Mouse (Mus musculus): Measurements from ENCODE around the gene Slc4a10.
A peak's percentile ranks its signal among the peaks of the same experiment; 100 is the strongest.

Slc4a10 gene

GRCm38 (mm10) chr2:62278779-62279178, 232.5 kb downstream of the Slc4a10 start:
- DNase-seq (ENCODE audit: low read depth, low spot score) = no peak

GRCm38 (mm10) chr2:62279777-62280176, 233.5 kb downstream of the Slc4a10 start:
- DNase-seq (ENCODE audit: low read depth, low spot score) = peak; percentile 26

GRCm38 (mm10) chr2:62285026-62285425, 238.8 kb downstream of the Slc4a10 start:
- no peak for DNase-seq (ENCODE audit: low read depth, low spot score)

GRCm38 (mm10) chr2:62285847-62286246, 239.6 kb downstream of the Slc4a10 start:
- no peak for DNase-seq (ENCODE audit: low read depth, low spot score)

- no peak for DNase-seq (ENCODE audit: low read depth, low spot score)
Observed at GRCm38 (mm10) chr2:62287532-62287931, 241.3 kb downstream of the Slc4a10 start.

- no peak for DNase-seq (ENCODE audit: low read depth, low spot score)
Observed at GRCm38 (mm10) chr2:62293846-62294245, 247.6 kb downstream of the Slc4a10 start.

- no peak for DNase-seq (ENCODE audit: low read depth, low spot score)
Observed at GRCm38 (mm10) chr2:62301716-62302115, 255.5 kb downstream of the Slc4a10 start.

GRCm38 (mm10) chr2:62306978-62307377, 260.7 kb downstream of the Slc4a10 start:
- no peak for DNase-seq (ENCODE audit: low read depth, low spot score)

GRCm38 (mm10) chr2:62307477-62307876, 261.2 kb downstream of the Slc4a10 start:
- DNase-seq (ENCODE audit: low read depth, low spot score) = no peak

- DNase-seq (ENCODE audit: low read depth, low spot score) = no peak
Observed at GRCm38 (mm10) chr2:62316930-62317329, 270.7 kb downstream of the Slc4a10 start.

GRCm38 (mm10) chr2:62319489-62319888, 273.2 kb downstream of the Slc4a10 start:
- no peak for DNase-seq (ENCODE audit: low read depth, low spot score)

- DNase-seq (ENCODE audit: low read depth, low spot score) = no peak
Observed at GRCm38 (mm10) chr2:62323078-62323637, 276.9 kb downstream of the Slc4a10 start.

GRCm38 (mm10) chr2:62325388-62325787, 279.1 kb downstream of the Slc4a10 start:
- DNase-seq (ENCODE audit: low read depth, low spot score) = no peak

GRCm38 (mm10) chr2:62331913-62332312, 285.7 kb downstream of the Slc4a10 start:
- DNase-seq (ENCODE audit: low read depth, low spot score) = no peak

GRCm38 (mm10) chr2:62332465-62332864, 286.2 kb downstream of the Slc4a10 start:
- DNase-seq (ENCODE audit: low read depth, low spot score) = no peak

- DNase-seq (ENCODE audit: low read depth, low spot score) = no peak
Observed at GRCm38 (mm10) chr2:62334397-62335243, 288.4 kb downstream of the Slc4a10 start.

- no peak for DNase-seq (ENCODE audit: low read depth, low spot score)
Observed at GRCm38 (mm10) chr2:62337086-62337485, 290.8 kb downstream of the Slc4a10 start.

GRCm38 (mm10) chr2:62339222-62339944, 293.1 kb downstream of the Slc4a10 start:
- no peak for DNase-seq (ENCODE audit: low read depth, low spot score)

GRCm38 (mm10) chr2:62341061-62341733, 294.9 kb downstream of the Slc4a10 start:
- no peak for DNase-seq (ENCODE audit: low read depth, low spot score)

GRCm38 (mm10) chr2:62341734-62342128, 295.5 kb downstream of the Slc4a10 start:
- DNase-seq (ENCODE audit: low read depth, low spot score) = peak; percentile 27

- DNase-seq (ENCODE audit: low read depth, low spot score) = no peak
Observed at GRCm38 (mm10) chr2:62344367-62344766, 298.1 kb downstream of the Slc4a10 start.

- DNase-seq (ENCODE audit: low read depth, low spot score) = no peak
Observed at GRCm38 (mm10) chr2:62346771-62347170, 300.5 kb downstream of the Slc4a10 start.
